Mouse (Mus musculus): ENCODE data around the gene Zbtb16. TPM values are rescaled to one million over a fixed set of nuclear protein-coding genes. Genes with fewer than 3 reads are reported as not detected.

Zbtb16 gene
- total RNA-seq, 1 experiment: 0.36 TPM

DNA sequence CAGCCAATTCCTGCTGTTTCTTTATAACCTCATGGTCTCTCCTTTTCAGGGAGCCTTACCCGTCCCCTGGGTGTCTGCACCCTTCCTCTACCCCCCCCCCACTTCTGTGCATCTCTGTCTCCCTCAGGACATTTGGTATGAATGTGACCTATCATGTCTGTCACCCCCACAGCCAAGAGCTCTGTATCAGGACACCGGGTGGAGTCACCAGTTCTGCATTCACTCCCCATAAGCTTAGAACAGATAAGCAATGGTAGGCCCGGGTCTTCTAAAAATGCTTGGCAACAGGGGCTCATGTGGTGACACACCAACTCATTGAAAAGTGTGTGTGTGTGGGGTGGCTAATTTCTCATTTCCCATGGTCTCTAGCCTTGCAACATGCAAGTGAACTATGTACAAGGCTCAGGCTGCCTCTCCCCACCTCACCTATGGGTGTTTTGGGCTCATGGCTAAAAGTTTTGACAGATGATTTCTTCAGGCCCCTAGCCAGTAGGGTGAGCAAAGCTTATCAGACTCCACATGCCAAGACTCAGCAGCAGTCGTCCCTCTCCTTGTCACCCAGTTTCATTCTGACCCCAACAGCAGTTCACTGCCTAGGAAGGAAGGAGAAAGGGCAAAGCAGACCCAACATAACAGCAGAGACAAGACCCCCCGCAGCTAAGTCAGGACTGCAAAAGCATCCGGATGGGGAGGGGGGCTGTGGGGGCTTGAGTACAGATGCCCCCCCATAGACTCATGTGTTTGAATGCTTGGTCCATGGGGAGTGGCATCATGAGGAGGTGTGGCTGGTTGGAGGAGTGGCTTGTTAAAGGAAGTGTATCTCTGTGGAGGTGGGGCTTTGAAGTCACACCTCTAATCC is 146.9 kb downstream of the Zbtb16 start:
- Histone ChIP-seq H3K4me3 (ENCODE audit: insufficient read depth in 1 of 2, low read depth in 1 of 2, low read length in 2 of 2, poor library complexity in 1 of 2, severe bottlenecking in 1 of 2) (no peak overlapping the region), H3K36me3 (ENCODE audit: control insufficient read depth, insufficient read depth, low read length, poor library complexity, severe bottlenecking) (no peaks in the 10 kb centered on the region), H3K9ac (ENCODE audit: insufficient read depth, low read depth, low read length, poor library complexity, severe bottlenecking) (no peak overlapping the region), H3K9me3 (ENCODE audit: control insufficient read depth, insufficient read depth, low read depth, low read length) (no peaks in the 10 kb centered on the region), H3K4me1 (ENCODE audit: control insufficient read depth in 2 of 2, insufficient read depth in 2 of 2, low read length in 2 of 2, poor library complexity in 1 of 2) (no peaks in the 10 kb centered on the region), H3K27ac (ENCODE audit: insufficient read depth, low read depth, low read length, poor library complexity, severe bottlenecking) (no peak overlapping the region)
- in situ Hi-C loops (cut with MboI; ENCODE audit: low sequenced_read_pairs in 2 of 2, unreplicated experiment in 2 of 2): no loop called here
- TF ChIP-seq MAFK (IDR thresholded peaks at IDR 0.05; ENCODE audit: insufficient read depth, low read depth, low read length): no peak
- no peak for TF ChIP-seq HCFC1 (IDR thresholded peaks at IDR 0.05; ENCODE audit: borderline replicate concordance, insufficient read depth, low read length)
- TF ChIP-seq CHD2 (IDR thresholded peaks at IDR 0.05; ENCODE audit: low read depth, low read length): no peak
- TF ChIP-seq ZNF384 (IDR thresholded peaks at IDR 0.05; ENCODE audit: low read depth, low read length): no peak
- no peak for TF ChIP-seq ZC3H11A (IDR thresholded peaks at IDR 0.05; ENCODE audit: borderline replicate concordance, low read depth, low read length)
- no peak for DNase-seq (ENCODE audit: low read depth, low spot score)

DNA sequence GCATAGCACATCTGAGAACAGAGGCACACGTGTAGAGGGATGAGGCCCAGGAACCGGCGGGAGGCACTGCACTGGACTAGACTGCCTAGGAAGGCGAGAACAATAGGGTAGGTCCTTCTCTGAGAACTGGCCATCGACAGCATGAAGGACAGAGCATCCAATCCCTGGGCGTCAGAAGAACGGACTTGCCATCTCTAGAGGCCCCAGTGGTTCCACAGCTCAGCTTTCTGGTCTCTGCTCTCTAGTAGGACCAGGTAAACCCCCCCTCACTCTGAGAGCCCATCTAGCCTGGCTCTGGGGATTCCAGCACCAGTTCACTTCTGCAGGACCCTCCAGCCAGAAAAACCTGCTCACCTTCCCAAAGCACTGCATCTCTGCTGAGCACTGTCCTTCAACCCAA is 148.1 kb downstream of the Zbtb16 start:
- in situ Hi-C loops (cut with MboI; ENCODE audit: low sequenced_read_pairs in 2 of 2, unreplicated experiment in 2 of 2): no loop called here
- DNase-seq (ENCODE audit: low read depth, low spot score): no peak
- Histone ChIP-seq H3K9me3 (ENCODE audit: control insufficient read depth, insufficient read depth, low read depth, low read length) (no peaks in the 10 kb centered on the region), H3K9ac (ENCODE audit: insufficient read depth, low read depth, low read length, poor library complexity, severe bottlenecking) (no peak overlapping the region), H3K4me1 (ENCODE audit: control insufficient read depth in 2 of 2, insufficient read depth in 2 of 2, low read length in 2 of 2, poor library complexity in 1 of 2) (no peaks in the 10 kb centered on the region), H3K4me3 (ENCODE audit: insufficient read depth in 1 of 2, low read depth in 1 of 2, low read length in 2 of 2, poor library complexity in 1 of 2, severe bottlenecking in 1 of 2) (no peak overlapping the region), H3K27ac (ENCODE audit: insufficient read depth, low read depth, low read length, poor library complexity, severe bottlenecking) (no peak overlapping the region), H3K36me3 (ENCODE audit: control insufficient read depth, insufficient read depth, low read length, poor library complexity, severe bottlenecking) (no peaks in the 10 kb centered on the region)
- no peak for TF ChIP-seq CHD2 (IDR thresholded peaks at IDR 0.05; ENCODE audit: low read depth, low read length)

DNA sequence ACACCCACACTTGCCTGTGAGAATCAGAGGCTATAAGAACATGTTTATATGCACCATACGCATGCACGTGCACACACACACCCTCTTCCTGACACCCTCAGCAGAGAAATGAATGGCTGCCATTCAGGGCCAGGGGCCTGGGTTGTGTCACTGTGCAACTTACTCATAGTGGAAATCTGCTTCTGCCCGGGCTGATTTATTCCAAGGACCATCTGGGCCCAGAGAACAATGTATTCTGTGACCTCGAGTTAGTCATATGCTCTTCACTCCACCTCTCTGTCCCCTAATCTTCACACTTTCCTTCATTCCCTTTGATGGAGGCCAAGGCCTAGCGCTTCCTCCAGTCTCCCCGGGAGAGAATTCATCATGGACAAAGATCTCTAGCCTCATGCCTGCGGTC is 150.3 kb downstream of the Zbtb16 start:
- H3K4me3 ChIP-seq (ENCODE audit: insufficient read depth in 1 of 2, low read depth in 1 of 2, low read length in 2 of 2, poor library complexity in 1 of 2, severe bottlenecking in 1 of 2): no peak overlapping the region
- no peak overlapping the region for H3K9ac ChIP-seq (ENCODE audit: insufficient read depth, low read depth, low read length, poor library complexity, severe bottlenecking)
- H3K9me3 ChIP-seq (ENCODE audit: control insufficient read depth, insufficient read depth, low read depth, low read length): no peaks in the 10 kb centered on the region
- H3K36me3 ChIP-seq (ENCODE audit: control insufficient read depth, insufficient read depth, low read length, poor library complexity, severe bottlenecking): no peaks in the 10 kb centered on the region
- H3K4me1 ChIP-seq (ENCODE audit: control insufficient read depth in 2 of 2, insufficient read depth in 2 of 2, low read length in 2 of 2, poor library complexity in 1 of 2): no peaks in the 10 kb centered on the region
- no peak for TF ChIP-seq HCFC1 (IDR thresholded peaks at IDR 0.05; ENCODE audit: borderline replicate concordance, insufficient read depth, low read length)
- in situ Hi-C loops (cut with MboI; ENCODE audit: low sequenced_read_pairs in 2 of 2, unreplicated experiment in 2 of 2): no loop called here
- DNase-seq (ENCODE audit: low read depth, low spot score): no peak
- no peak overlapping the region for H3K27ac ChIP-seq (ENCODE audit: insufficient read depth, low read depth, low read length, poor library complexity, severe bottlenecking)

DNA sequence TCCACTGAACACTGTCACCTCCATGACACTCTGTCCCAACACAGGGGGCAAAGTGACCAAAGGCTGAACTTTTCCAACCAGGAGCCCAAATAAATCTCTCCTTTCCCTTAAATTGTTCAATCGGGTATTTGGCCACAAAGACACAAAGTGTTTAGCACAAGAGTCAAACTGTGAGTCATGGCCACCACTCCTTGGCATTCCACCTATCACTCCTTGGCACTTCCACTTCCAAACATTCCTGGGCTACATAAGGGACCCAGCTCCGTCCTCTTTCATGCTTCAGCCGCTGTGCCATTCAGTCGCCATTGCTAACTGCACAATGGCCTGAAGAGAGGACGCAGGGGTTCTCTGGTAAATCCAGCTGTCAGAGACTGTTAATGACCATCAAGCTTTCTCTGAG is 151.9 kb downstream of the Zbtb16 start:
- no peaks in the 10 kb centered on the region for H3K36me3 ChIP-seq (ENCODE audit: control insufficient read depth, insufficient read depth, low read length, poor library complexity, severe bottlenecking)
- no peak overlapping the region for H3K9ac ChIP-seq (ENCODE audit: insufficient read depth, low read depth, low read length, poor library complexity, severe bottlenecking)
- H3K27ac ChIP-seq (ENCODE audit: insufficient read depth, low read depth, low read length, poor library complexity, severe bottlenecking): no peak overlapping the region
- in situ Hi-C loops (cut with MboI; ENCODE audit: low sequenced_read_pairs in 2 of 2, unreplicated experiment in 2 of 2): no loop called here
- no peak for TF ChIP-seq ZNF384 (IDR thresholded peaks at IDR 0.05; ENCODE audit: low read depth, low read length)
- no peak for TF ChIP-seq CHD2 (IDR thresholded peaks at IDR 0.05; ENCODE audit: low read depth, low read length)
- TF ChIP-seq HCFC1 (IDR thresholded peaks at IDR 0.05; ENCODE audit: borderline replicate concordance, insufficient read depth, low read length): no peak
- TF ChIP-seq ZC3H11A (IDR thresholded peaks at IDR 0.05; ENCODE audit: borderline replicate concordance, low read depth, low read length): no peak
- no peak for TF ChIP-seq MAFK (IDR thresholded peaks at IDR 0.05; ENCODE audit: insufficient read depth, low read depth, low read length)
- no peaks in the 10 kb centered on the region for H3K9me3 ChIP-seq (ENCODE audit: control insufficient read depth, insufficient read depth, low read depth, low read length)
- DNase-seq (ENCODE audit: low read depth, low spot score): no peak
- H3K4me3 ChIP-seq (ENCODE audit: insufficient read depth in 1 of 2, low read depth in 1 of 2, low read length in 2 of 2, poor library complexity in 1 of 2, severe bottlenecking in 1 of 2): no peak overlapping the region
- H3K4me1 ChIP-seq (ENCODE audit: control insufficient read depth in 2 of 2, insufficient read depth in 2 of 2, low read length in 2 of 2, poor library complexity in 1 of 2): no peaks in the 10 kb centered on the region

DNA sequence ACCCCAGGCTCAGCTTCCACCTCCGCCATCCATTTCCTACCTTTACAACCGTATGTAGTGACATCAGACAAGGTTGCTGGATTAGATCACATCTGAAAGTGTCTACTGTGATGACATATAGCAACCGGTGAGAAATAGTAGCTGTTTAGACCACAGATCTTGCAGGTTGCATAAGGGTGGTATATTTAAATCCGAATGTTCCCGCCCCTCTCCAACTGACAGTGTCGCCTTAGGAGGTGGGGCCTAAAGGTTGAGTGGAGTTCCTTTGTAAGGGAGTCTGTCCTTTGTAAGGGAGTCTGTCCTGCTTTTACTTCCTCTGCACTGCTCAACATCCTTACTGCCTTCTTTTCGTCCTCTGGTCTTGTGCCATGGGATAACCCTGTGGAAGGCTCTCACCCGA is 154.8 kb downstream of the Zbtb16 start:
- peaks cover 0 to 4% of the 10 kb centered on the region in 2 experiments; a peak in 1 of 4 replicates for H3K4me1 ChIP-seq (ENCODE audit: control insufficient read depth in 2 of 2, insufficient read depth in 2 of 2, low read length in 2 of 2, poor library complexity in 1 of 2)

More for the DNA sequence above, 154.8 kb downstream of the Zbtb16 start:
- DNase-seq (ENCODE audit: low read depth, low spot score): no peak
- Histone ChIP-seq H3K27ac (ENCODE audit: insufficient read depth, low read depth, low read length, poor library complexity, severe bottlenecking) (no peak overlapping the region), H3K9me3 (ENCODE audit: control insufficient read depth, insufficient read depth, low read depth, low read length) (no peaks in the 10 kb centered on the region), H3K36me3 (ENCODE audit: control insufficient read depth, insufficient read depth, low read length, poor library complexity, severe bottlenecking) (no peaks in the 10 kb centered on the region), H3K4me3 (ENCODE audit: insufficient read depth in 1 of 2, low read depth in 1 of 2, low read length in 2 of 2, poor library complexity in 1 of 2, severe bottlenecking in 1 of 2) (no peak overlapping the region), H3K9ac (ENCODE audit: insufficient read depth, low read depth, low read length, poor library complexity, severe bottlenecking) (no peak overlapping the region)
- no peak for TF ChIP-seq ZC3H11A (IDR thresholded peaks at IDR 0.05; ENCODE audit: borderline replicate concordance, low read depth, low read length)
- in situ Hi-C loops (cut with MboI; ENCODE audit: low sequenced_read_pairs in 2 of 2, unreplicated experiment in 2 of 2): no loop called here
